Mouse (Mus musculus): ENCODE results near the gene Mettl1. TPM values are rescaled to one million over a fixed set of nuclear protein-coding genes. Genes with fewer than 3 reads are reported as not detected.
A peak's percentile ranks its signal among the peaks of the same experiment; 100 is the strongest.
"Not testable (repeated sequence)": the region's sequence is repeated elsewhere in the genome, so short reads cannot be mapped to it uniquely, and the experiment has no call there.

Gene Mettl1
- polyA plus RNA-seq, 1 experiment from 2014 or later: 28.3 TPM

GRCm38 (mm10) chr10:127069281-127070189 is 28.3 kb downstream of the Mettl1 start:
- Histone ChIP-seq H3K36me3 (ENCODE audit: control insufficient read depth, insufficient read depth) (peaks cover 38% of the 10 kb centered on the region), H3K9ac (ENCODE audit: low read length) (peak overlapping the region; percentile 80), H3K4me2 (ENCODE audit: low read depth, low read length) (peak overlapping the region; percentile 83), H3K4me1 (ENCODE audit: control insufficient read depth, insufficient read depth, low read length) (peaks cover 21% of the 10 kb centered on the region), H3K27ac (ENCODE audit: low read length) (peak overlapping the region; percentile 88), H3K9me3 (replicated peaks; ENCODE audit: control insufficient read depth, low read length) (no peaks in the 10 kb centered on the region), H3K4me3 (ENCODE audit: low read length) (peak overlapping the region; percentile 76), H3K27me3 (ENCODE audit: control insufficient read depth, insufficient read depth, low read length) (no peaks in the 10 kb centered on the region)
- peak; percentile 35 for ATAC-seq (replicated peaks; ENCODE audit: extremely low read depth, insufficient read depth, low FRiP score)
- 7% methylated on average over 30 of the region's 30 CpGs for WGBS

GRCm38 (mm10) chr10:127070190-127071121 is 29.2 kb downstream of the Mettl1 start, which contains the start of gene Tspan31:
Gene Tspan31, minus strand, starts transcription at chr10:127070264.
- ATAC-seq (replicated peaks; ENCODE audit: extremely low read depth, insufficient read depth, low FRiP score): peak; percentile 90
- peaks cover 17% of the 10 kb centered on the region for H3K4me1 ChIP-seq (ENCODE audit: control insufficient read depth, insufficient read depth, low read length)

GRCm38 (mm10) chr10:127071203-127071602 is 30.0 kb downstream of the Mettl1 start:
- WGBS: 69% methylated on average over 9 of the region's 9 CpGs

More at GRCm38 (mm10) chr10:127070190-127071121, 29.2 kb downstream of the Mettl1 start, which contains the start of gene Tspan31:
- 2% methylated on average over 36 of the region's 36 CpGs for WGBS
- Histone ChIP-seq H3K27ac (ENCODE audit: low read length) (peak within 1 kb of the TSS; percentile 88), H3K9me3 (replicated peaks; ENCODE audit: control insufficient read depth, low read length) (no peaks in the 10 kb centered on the region), H3K4me3 (ENCODE audit: low read length) (peak within 1 kb of the TSS; percentile 76), H3K9ac (ENCODE audit: low read length) (peak within 1 kb of the TSS; percentile 80), H3K36me3 (ENCODE audit: control insufficient read depth, insufficient read depth) (peaks cover 30% of the 10 kb centered on the region), H3K4me2 (ENCODE audit: low read depth, low read length) (peak within 1 kb of the TSS; percentile 97), H3K27me3 (ENCODE audit: control insufficient read depth, insufficient read depth, low read length) (peaks cover 5% of the 10 kb centered on the region)

GRCm38 (mm10) chr10:127072270-127072669 is 31.1 kb downstream of the Mettl1 start:
- 92% methylated on average over 4 of the region's 4 CpGs for WGBS
- H3K4me2 ChIP-seq (ENCODE audit: low read depth, low read length); H3K9ac ChIP-seq (ENCODE audit: low read length); ATAC-seq (replicated peaks; ENCODE audit: extremely low read depth, insufficient read depth, low FRiP score); H3K4me3 ChIP-seq (ENCODE audit: low read length); H3K9me3 ChIP-seq (replicated peaks; ENCODE audit: control insufficient read depth, low read length); H3K27ac ChIP-seq (ENCODE audit: low read length): not testable (repeated sequence)
- Histone ChIP-seq H3K36me3 (ENCODE audit: control insufficient read depth, insufficient read depth) (peaks cover 12% of the 10 kb centered on the region), H3K27me3 (ENCODE audit: control insufficient read depth, insufficient read depth, low read length) (peaks cover 18% of the 10 kb centered on the region), H3K4me1 (ENCODE audit: control insufficient read depth, insufficient read depth, low read length) (peaks cover 17% of the 10 kb centered on the region)

More at GRCm38 (mm10) chr10:127071203-127071602, 30.0 kb downstream of the Mettl1 start:
- H3K9ac ChIP-seq (ENCODE audit: low read length): peak overlapping the region; percentile 78
- no peaks in the 10 kb centered on the region for H3K9me3 ChIP-seq (replicated peaks; ENCODE audit: control insufficient read depth, low read length)
- H3K27ac ChIP-seq (ENCODE audit: low read length): no peak overlapping the region
- ATAC-seq (replicated peaks; ENCODE audit: extremely low read depth, insufficient read depth, low FRiP score): no peak
- peak overlapping the region; percentile 76 for H3K4me3 ChIP-seq (ENCODE audit: low read length)
- H3K36me3 ChIP-seq (ENCODE audit: control insufficient read depth, insufficient read depth): peaks cover 23% of the 10 kb centered on the region
- H3K4me1 ChIP-seq (ENCODE audit: control insufficient read depth, insufficient read depth, low read length): peaks cover 17% of the 10 kb centered on the region
- H3K27me3 ChIP-seq (ENCODE audit: control insufficient read depth, insufficient read depth, low read length): peaks cover 9% of the 10 kb centered on the region
- H3K4me2 ChIP-seq (ENCODE audit: low read depth, low read length): peak overlapping the region; percentile 97

- WGBS: 79% methylated on average over 2 of the region's 2 CpGs
- not testable (repeated sequence) for ATAC-seq (replicated peaks; ENCODE audit: extremely low read depth, insufficient read depth, low FRiP score); H3K9ac ChIP-seq (ENCODE audit: low read length)
Observed at GRCm38 (mm10) chr10:127072969-127073368, 31.8 kb downstream of the Mettl1 start.

GRCm38 (mm10) chr10:127073981-127074380 is 32.8 kb downstream of the Mettl1 start:
- H3K4me3 ChIP-seq (ENCODE audit: low read length): no peak overlapping the region
- H3K27me3 ChIP-seq (ENCODE audit: control insufficient read depth, insufficient read depth, low read length): peaks cover 35% of the 10 kb centered on the region
- H3K36me3 ChIP-seq (ENCODE audit: control insufficient read depth, insufficient read depth): no peaks in the 10 kb centered on the region
- 85% methylated on average over 1 of the region's 1 CpGs for WGBS
- no peak overlapping the region for H3K9ac ChIP-seq (ENCODE audit: low read length)
- H3K27ac ChIP-seq (ENCODE audit: low read length): no peak overlapping the region
- no peaks in the 10 kb centered on the region for H3K9me3 ChIP-seq (replicated peaks; ENCODE audit: control insufficient read depth, low read length)
- H3K4me1 ChIP-seq (ENCODE audit: control insufficient read depth, insufficient read depth, low read length): peaks cover 14% of the 10 kb centered on the region
- ATAC-seq (replicated peaks; ENCODE audit: extremely low read depth, insufficient read depth, low FRiP score): no peak
- H3K4me2 ChIP-seq (ENCODE audit: low read depth, low read length): no peak overlapping the region

More at GRCm38 (mm10) chr10:127072969-127073368, 31.8 kb downstream of the Mettl1 start:
- H3K4me3 ChIP-seq (ENCODE audit: low read length); H3K27ac ChIP-seq (ENCODE audit: low read length); H3K4me2 ChIP-seq (ENCODE audit: low read depth, low read length); H3K9me3 ChIP-seq (replicated peaks; ENCODE audit: control insufficient read depth, low read length); H3K36me3 ChIP-seq (ENCODE audit: control insufficient read depth, insufficient read depth): not testable (repeated sequence)
- Histone ChIP-seq H3K27me3 (ENCODE audit: control insufficient read depth, insufficient read depth, low read length) (peaks cover 24% of the 10 kb centered on the region), H3K4me1 (ENCODE audit: control insufficient read depth, insufficient read depth, low read length) (peaks cover 17% of the 10 kb centered on the region)

- Histone ChIP-seq H3K9me3 (replicated peaks; ENCODE audit: control insufficient read depth, low read length) (no peaks in the 10 kb centered on the region), H3K4me3 (ENCODE audit: low read length) (peak within 1 kb of the TSS; percentile 33), H3K4me2 (ENCODE audit: low read depth, low read length) (peak within 1 kb of the TSS; percentile 3), H3K9ac (ENCODE audit: low read length) (no peak within 1 kb of the TSS), H3K36me3 (ENCODE audit: control insufficient read depth, insufficient read depth) (no peaks in the 10 kb centered on the region), H3K4me1 (ENCODE audit: control insufficient read depth, insufficient read depth, low read length) (peaks cover 17% of the 10 kb centered on the region), H3K27me3 (ENCODE audit: control insufficient read depth, insufficient read depth, low read length) (peaks cover 46% of the 10 kb centered on the region), H3K27ac (ENCODE audit: low read length) (no peak within 1 kb of the TSS)
- WGBS: 47% methylated on average over 9 of the region's 9 CpGs
- no peak; the same call in 1 of the 2 replicates for ATAC-seq (replicated peaks; ENCODE audit: extremely low read depth, insufficient read depth, low FRiP score)
Observed at GRCm38 (mm10) chr10:127075080-127075479, 33.9 kb downstream of the Mettl1 start, which contains the start of gene Agap2. Gene Agap2, plus strand, starts transcription at chr10:127075284.

GRCm38 (mm10) chr10:127075651-127076050 is 34.4 kb downstream of the Mettl1 start:
- Histone ChIP-seq H3K27ac (ENCODE audit: low read length) (no peak overlapping the region), H3K4me1 (ENCODE audit: control insufficient read depth, insufficient read depth, low read length) (peaks cover 17% of the 10 kb centered on the region), H3K36me3 (ENCODE audit: control insufficient read depth, insufficient read depth) (no peaks in the 10 kb centered on the region), H3K9ac (ENCODE audit: low read length) (no peak overlapping the region), H3K4me2 (ENCODE audit: low read depth, low read length) (peak overlapping the region; percentile 3), H3K4me3 (ENCODE audit: low read length) (peak overlapping the region; percentile 33), H3K27me3 (ENCODE audit: control insufficient read depth, insufficient read depth, low read length) (peaks cover 51% of the 10 kb centered on the region), H3K9me3 (replicated peaks; ENCODE audit: control insufficient read depth, low read length) (no peaks in the 10 kb centered on the region)
- ATAC-seq (replicated peaks; ENCODE audit: extremely low read depth, insufficient read depth, low FRiP score): no peak
- WGBS: 62% methylated on average over 8 of the region's 8 CpGs

Data from heart, embryonic 16.5 days (tissue).